Mouse (Mus musculus): ENCODE data around the gene Mettl7b.

Mettl7b gene

GRCm38 (mm10) chr10:128918246-128918645 is 42.5 kb downstream of the Mettl7b start:
- DNase-seq, result peak; percentile 92 to 97

GRCm38 (mm10) chr10:128917400-128917799 is 43.4 kb downstream of the Mettl7b start:
- no peak for DNase-seq

- DNase-seq, result no peak
These were observed 44.1 kb downstream of the Mettl7b start for GRCm38 (mm10) chr10:128916665-128917064.

DNA sequence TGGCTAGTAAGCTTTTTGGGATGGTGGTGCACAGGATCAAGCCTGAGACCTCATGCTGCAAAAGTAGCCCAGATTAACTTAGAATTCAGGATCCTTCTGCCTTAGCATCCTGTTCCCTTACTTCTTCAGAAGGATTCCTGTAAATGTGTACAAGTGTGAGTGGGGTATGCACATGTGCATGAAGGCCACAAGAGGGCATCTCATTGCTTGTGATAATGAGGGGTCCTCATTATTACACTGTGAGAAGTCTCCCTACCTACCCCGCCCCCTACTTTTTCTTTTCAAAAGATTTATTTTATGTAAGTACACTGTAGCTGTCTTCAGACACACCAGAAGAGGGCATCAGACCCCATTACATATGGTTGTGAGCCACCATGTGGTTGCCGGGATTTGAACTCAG is 45.2 kb downstream of the Mettl7b start:
- no peak for DNase-seq

GRCm38 (mm10) chr10:128913696-128914095 is 47.1 kb downstream of the Mettl7b start:
- no peak for DNase-seq

DNA sequence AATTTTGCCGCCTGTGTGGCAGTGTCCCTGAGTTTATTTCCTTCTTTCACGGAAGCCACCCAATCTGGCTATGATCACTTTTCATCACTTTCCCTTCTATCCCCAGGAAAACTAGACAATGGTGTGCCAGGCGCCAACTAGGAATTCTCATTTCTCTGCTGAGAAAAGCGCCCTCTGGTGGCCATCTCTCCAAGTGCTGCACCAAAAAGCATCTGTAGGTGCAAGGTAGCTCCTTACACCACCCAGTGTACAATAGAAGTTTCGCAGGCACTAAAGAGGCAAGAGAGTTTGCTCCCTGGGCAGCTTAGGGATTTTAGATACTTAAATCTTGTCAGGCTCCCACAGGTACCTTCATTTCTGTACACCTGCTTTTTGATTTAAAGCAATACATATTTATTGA is 47.6 kb downstream of the Mettl7b start:
- peak; percentile 92 to 95 for DNase-seq

DNA sequence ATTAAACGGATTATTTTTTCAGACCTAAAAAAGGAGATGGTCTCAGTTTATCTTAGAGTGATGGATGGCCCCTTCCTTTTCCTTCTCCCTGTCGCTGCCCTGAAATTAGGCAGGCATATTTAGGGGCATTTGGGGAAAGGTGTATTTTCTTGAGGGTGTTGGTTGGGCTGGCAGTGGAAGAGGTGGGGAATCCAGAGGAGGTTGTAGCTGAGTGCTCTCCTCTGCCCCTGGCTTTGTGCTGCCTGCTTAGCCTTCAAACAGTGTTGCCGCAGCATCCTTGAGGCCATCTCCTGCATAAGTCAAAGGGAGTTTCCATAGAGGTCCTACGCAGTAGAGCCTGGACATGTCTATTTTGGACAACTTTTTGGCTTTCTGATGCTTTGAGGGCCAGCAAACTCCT is 48.0 kb downstream of the Mettl7b start:
- no peak for DNase-seq

DNA sequence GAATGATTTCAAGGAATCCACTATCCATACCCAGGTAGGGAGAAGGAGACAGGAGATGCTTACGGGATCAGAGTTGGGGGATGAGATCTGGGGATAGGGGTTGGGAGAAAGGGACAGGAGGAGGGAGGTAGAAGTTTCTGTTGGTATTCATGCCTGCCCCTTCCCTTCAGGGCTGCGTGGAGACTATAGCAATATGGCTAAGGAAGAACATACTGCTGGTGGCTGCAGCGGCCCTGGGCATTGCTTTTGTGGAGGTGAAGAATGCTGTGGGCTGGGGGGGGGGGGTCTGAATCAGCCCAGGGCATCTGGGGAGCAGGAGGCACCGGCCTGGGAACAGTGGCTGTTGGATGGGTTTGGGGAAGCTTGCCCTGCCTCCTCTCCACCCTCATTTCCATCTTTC is 48.5 kb downstream of the Mettl7b start:
- no peak for DNase-seq

DNA sequence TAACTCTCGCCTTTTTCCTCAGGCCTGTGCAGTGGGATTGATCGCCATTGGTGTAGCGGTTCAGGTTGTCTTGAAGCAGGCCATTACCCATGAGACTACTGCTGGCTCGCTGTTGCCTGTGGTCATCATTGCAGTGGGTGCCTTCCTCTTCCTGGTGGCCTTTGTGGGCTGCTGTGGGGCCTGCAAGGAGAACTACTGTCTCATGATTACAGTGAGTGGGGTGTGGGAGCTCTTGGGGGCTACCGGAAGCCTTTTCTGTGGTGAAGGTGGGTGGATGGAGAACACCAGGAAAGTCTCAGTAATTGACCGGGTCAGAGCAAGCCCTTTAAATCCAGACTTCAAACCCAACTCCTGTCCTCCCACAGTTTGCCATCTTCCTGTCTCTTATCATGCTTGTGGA is 49.4 kb downstream of the Mettl7b start:
- no peak for DNase-seq

GRCm38 (mm10) chr10:128910066-128910841 is 50.5 kb downstream of the Mettl7b start:
- no peak for DNase-seq

DNA sequence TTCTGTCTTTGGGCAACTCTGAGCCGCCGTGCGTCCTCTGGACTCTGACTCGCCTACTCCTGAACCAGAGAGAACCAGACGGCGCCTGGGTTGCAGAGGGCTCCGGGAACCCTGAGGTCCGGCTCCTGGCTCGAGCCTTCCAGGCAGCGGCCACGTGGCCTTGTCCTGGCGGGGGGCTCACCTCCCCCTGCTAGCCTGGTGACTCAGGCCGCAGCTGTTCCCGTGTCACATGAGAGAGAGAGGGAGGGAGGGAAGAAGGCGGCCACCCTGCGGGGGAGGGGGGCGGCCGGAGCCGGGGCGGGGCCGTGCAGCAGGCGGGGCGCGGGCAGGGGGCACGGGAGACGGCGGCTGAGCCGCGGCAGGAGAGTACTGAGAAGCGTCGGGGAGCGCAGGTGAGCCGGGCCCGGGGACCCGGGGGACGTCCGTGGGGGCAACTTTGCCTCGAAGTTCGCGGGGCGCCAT is 51.2 kb downstream of the Mettl7b start:
- DNase-seq, result peak; percentile 56 to 59

- DNase-seq, result no peak
These were observed 51.9 kb downstream of the Mettl7b start for GRCm38 (mm10) chr10:128908778-128909448.
